Mouse (Mus musculus) adipocyte (in vitro differentiated cells): Measurements from ENCODE around the gene Prss2.
"Not testable (repeated sequence)": the region's sequence is repeated elsewhere in the genome, so short reads cannot be mapped to it uniquely, and the experiment has no call there.

Source experiments
- DNase-seq: peaks from one replicate; pipeline ENCODE4 v3.0.0-alpha.2; 2016; ENCODE audit warnings: low spot score

Prss2 gene

GRCm38 (mm10) chr6:41554295-41555169 is 32.9 kb downstream of the Prss2 start:
- DNase-seq, result no peak

GRCm38 (mm10) chr6:41556389-41556788 is 34.8 kb downstream of the Prss2 start:
- DNase-seq, result peak; percentile 15

- no peak for DNase-seq
These were observed 35.9 kb downstream of the Prss2 start for GRCm38 (mm10) chr6:41557468-41557867.

GRCm38 (mm10) chr6:41558271-41558670 is 36.7 kb downstream of the Prss2 start:
- no peak for DNase-seq

- no peak for DNase-seq
These were observed 37.7 kb downstream of the Prss2 start for GRCm38 (mm10) chr6:41559331-41559730.

- no peak for DNase-seq
These were observed 38.7 kb downstream of the Prss2 start for GRCm38 (mm10) chr6:41560273-41560672.

GRCm38 (mm10) chr6:41562598-41562997 is 41.0 kb downstream of the Prss2 start:
- no peak for DNase-seq

GRCm38 (mm10) chr6:41563104-41563951 is 41.7 kb downstream of the Prss2 start:
- not testable (repeated sequence) for DNase-seq

GRCm38 (mm10) chr6:41565261-41565660 is 43.7 kb downstream of the Prss2 start:
- no peak for DNase-seq

- no peak for DNase-seq
These were observed 45.4 kb downstream of the Prss2 start for GRCm38 (mm10) chr6:41566965-41567364.

GRCm38 (mm10) chr6:41569078-41569477 is 47.5 kb downstream of the Prss2 start:
- no peak for DNase-seq
